Mouse (Mus musculus) midbrain, embryonic 11.5 days (tissue): ENCODE results near the gene Cbx1. TPM values are rescaled to one million over a fixed set of nuclear protein-coding genes. Genes with fewer than 3 reads are reported as not detected.
A peak's percentile ranks its signal among the peaks of the same experiment; 100 is the strongest.

Experiments
- ATAC-seq: fragments of 200-750 bp; cut with Nextera tagmentation; 2 replicates; pipeline ENCODE4 v1.8.0; 2017; ENCODE audit warnings: moderate TSS enrichment, moderate library complexity; ENCODE audit not compliant: low FRiP score
- DNase-seq: peaks from one replicate; pipeline ENCODE4 v3.0.0; 2015; ENCODE audit warnings: low spot score; ENCODE audit errors: missing footprints
- H3K27ac ChIP-seq: fragments of 300-500 bp; sonication (generic); 2 replicates; pipeline ENCODE4 v1.5.1; 2014; ENCODE audit warnings: low read depth, low read length
- H3K27me3 ChIP-seq: fragments of 300-500 bp; sonication (generic); 2 replicates; pipeline ENCODE4 v1.6.1; 2014; ENCODE audit warnings: mild to moderate bottlenecking, low read length, moderate library complexity, mixed read lengths; ENCODE audit not compliant: control insufficient read depth, insufficient read depth
- H3K36me3 ChIP-seq: fragments of 300-500 bp; sonication (generic); 2 replicates; pipeline ENCODE4 v1.6.1; 2014; ENCODE audit warnings: mild to moderate bottlenecking, low read length, moderate library complexity, mixed read lengths; ENCODE audit not compliant: control insufficient read depth, insufficient read depth
- H3K4me1 ChIP-seq: fragments of 300-500 bp; sonication (generic); 2 replicates; pipeline ENCODE4 v1.6.1; 2014; ENCODE audit warnings: low read length; ENCODE audit not compliant: control insufficient read depth, insufficient read depth
- H3K4me2 ChIP-seq: fragments of 300-500 bp; sonication (generic); 2 replicates; pipeline ENCODE4 v1.6.1; 2014; ENCODE audit warnings: mild to moderate bottlenecking, moderate library complexity
- H3K4me3 ChIP-seq: fragments of 300-500 bp; sonication (generic); 2 replicates; pipeline ENCODE4 v1.5.1; 2014; ENCODE audit warnings: low read depth, low read length
- H3K9ac ChIP-seq: fragments of 300-500 bp; sonication (generic); 2 replicates; pipeline ENCODE4 v1.6.1; 2014; ENCODE audit warnings: low read length
- H3K9me3 ChIP-seq: fragments of 300-500 bp; sonication (generic); 2 replicates; pipeline ENCODE4 v1.6.1; 2016; ENCODE audit warnings: low read length; ENCODE audit not compliant: control insufficient read depth
- WGBS: fragments of 180-500 bp; shearing (Covaris S2); extraction: QIAGEN DNeasy Blood & Tissue Kit; methylation state at CpG from one replicate; pipeline ENCODE4 v1.1.7; 2014; 5-methylcytosine and 5-hydroxymethylcytosine counted together
- polyA plus RNA-seq: library from polyadenylated mRNA; unstranded; fragments of >200 nt; fragmentation: Nextera tagmentation; extraction: Ambion mirVana; gene quantifications from 2 replicates; pipeline ENCODE4 v1.2.1, GENCODE M21; 2014

Cbx1 gene
- polyA plus RNA-seq, 1 experiment from 2014 or later: 167 TPM

- ATAC-seq (no peak), DNase-seq (peak; percentile 65)
- Histone ChIP-seq H3K36me3 (peaks cover 32% of the 10 kb centered on the region), H3K9me3 (no peaks in the 10 kb centered on the region), H3K9ac (no peak overlapping the region), H3K4me3 (no peak overlapping the region), H3K4me1 (peaks cover 3% of the 10 kb centered on the region; the same call in 1 of the 2 replicates), H3K4me2 (no peak overlapping the region), H3K27ac (no peak overlapping the region), H3K27me3 (no peaks in the 10 kb centered on the region)
- WGBS: 97% methylated on average over 1 of the region's 1 CpGs
These were observed 27.6 kb downstream of the Cbx1 start for GRCm38 (mm10) chr11:96816494-96816893.

GRCm38 (mm10) chr11:96816979-96817378, 28.1 kb downstream of the Cbx1 start:
- no peaks in the 10 kb centered on the region for H3K9me3 ChIP-seq
- no peak overlapping the region for H3K4me2 ChIP-seq
- H3K27ac ChIP-seq: no peak overlapping the region
- H3K36me3 ChIP-seq: peaks cover 35% of the 10 kb centered on the region
- H3K4me1 ChIP-seq: peaks cover 3% of the 10 kb centered on the region; the same call in 1 of the 2 replicates
- no peak overlapping the region for H3K9ac ChIP-seq
- WGBS: 55% methylated on average over 5 of the region's 5 CpGs
- no peaks in the 10 kb centered on the region for H3K27me3 ChIP-seq
- DNase-seq: no peak
- ATAC-seq: no peak
- H3K4me3 ChIP-seq: no peak overlapping the region

- no peak overlapping the region for H3K4me2 ChIP-seq
- no peak overlapping the region for H3K27ac ChIP-seq
- DNase-seq: peak; percentile 67
- no peak for ATAC-seq
- H3K4me3 ChIP-seq: no peak overlapping the region
- H3K4me1 ChIP-seq: peaks cover 9% of the 10 kb centered on the region
- whole genome bisulfite sequencing: 82% methylated on average over 8 of the region's 8 CpGs
- H3K27me3 ChIP-seq: no peaks in the 10 kb centered on the region
- H3K9ac ChIP-seq: no peak overlapping the region
- no peaks in the 10 kb centered on the region for H3K9me3 ChIP-seq
- peaks cover 36% of the 10 kb centered on the region for H3K36me3 ChIP-seq
These were observed 29.3 kb downstream of the Cbx1 start for GRCm38 (mm10) chr11:96818128-96818710.

GRCm38 (mm10) chr11:96821956-96822355, 33.0 kb downstream of the Cbx1 start:
- H3K9ac ChIP-seq: no peak overlapping the region

GRCm38 (mm10) chr11:96822675-96823470, 33.9 kb downstream of the Cbx1 start:
- ATAC-seq: no peak
- H3K4me1 ChIP-seq: peaks cover 43% of the 10 kb centered on the region
- H3K9ac ChIP-seq: no peak overlapping the region; the same call in 1 of the 2 replicates
- H3K4me2 ChIP-seq: peak overlapping the region; percentile 79
- no peaks in the 10 kb centered on the region for H3K27me3 ChIP-seq
- H3K27ac ChIP-seq: no peak overlapping the region
- H3K4me3 ChIP-seq: peak overlapping the region; percentile 38; the same call in 1 of the 2 replicates
- peaks cover 28% of the 10 kb centered on the region; the same call in 1 of the 2 replicates for H3K36me3 ChIP-seq
- WGBS: 37% methylated on average over 4 of the region's 4 CpGs
- no peak for DNase-seq
- no peaks in the 10 kb centered on the region for H3K9me3 ChIP-seq

More at GRCm38 (mm10) chr11:96821956-96822355, 33.0 kb downstream of the Cbx1 start:
- H3K27ac ChIP-seq: no peak overlapping the region
- H3K36me3 ChIP-seq: peaks cover 27% of the 10 kb centered on the region; the same call in 1 of the 2 replicates
- ATAC-seq: no peak
- DNase-seq: no peak
- no peaks in the 10 kb centered on the region for H3K9me3 ChIP-seq
- H3K4me3 ChIP-seq: no peak overlapping the region
- no peaks in the 10 kb centered on the region for H3K27me3 ChIP-seq
- no peak overlapping the region for H3K4me2 ChIP-seq
- peaks cover 37% of the 10 kb centered on the region for H3K4me1 ChIP-seq
- 91% methylated on average over 10 of the region's 10 CpGs for WGBS

GRCm38 (mm10) chr11:96823471-96823837, 34.5 kb downstream of the Cbx1 start:
- H3K27me3 ChIP-seq: no peaks in the 10 kb centered on the region
- no peaks in the 10 kb centered on the region for H3K9me3 ChIP-seq
- peaks cover 26% of the 10 kb centered on the region; the same call in 1 of the 2 replicates for H3K36me3 ChIP-seq
- DNase-seq (peak; percentile 83), ATAC-seq (no peak; the same call in 1 of the 2 replicates)
- 7% methylated on average over 13 of the region's 13 CpGs for WGBS
- H3K4me1 ChIP-seq: peaks cover 43% of the 10 kb centered on the region
- peak overlapping the region; percentile 50 for H3K9ac ChIP-seq
- H3K4me3 ChIP-seq: peak overlapping the region; percentile 38
- H3K27ac ChIP-seq: peak overlapping the region; percentile 62; the same call in 1 of the 2 replicates
- peak overlapping the region; percentile 79 for H3K4me2 ChIP-seq

GRCm38 (mm10) chr11:96823880-96824782, 35.2 kb downstream of the Cbx1 start:
- DNase-seq: peak; percentile 96
- WGBS: 3% methylated on average over 24 of the region's 26 CpGs
- peaks cover 49% of the 10 kb centered on the region for H3K4me1 ChIP-seq

GRCm38 (mm10) chr11:96824783-96825495, 36.0 kb downstream of the Cbx1 start:
- no peak for ATAC-seq
- Histone ChIP-seq H3K9ac (peak overlapping the region; percentile 57; the same call in 1 of the 2 replicates), H3K4me1 (peaks cover 49% of the 10 kb centered on the region), H3K4me2 (peak overlapping the region; percentile 79; the same call in 1 of the 2 replicates), H3K36me3 (peaks cover 25% of the 10 kb centered on the region; the same call in 1 of the 2 replicates), H3K27me3 (no peaks in the 10 kb centered on the region), H3K9me3 (no peaks in the 10 kb centered on the region), H3K27ac (peak overlapping the region; percentile 83), H3K4me3 (no peak overlapping the region)
- 39% methylated on average over 7 of the region's 7 CpGs for WGBS
- peak; percentile 75 for DNase-seq

More at GRCm38 (mm10) chr11:96823880-96824782, 35.2 kb downstream of the Cbx1 start:
- Histone ChIP-seq H3K4me3 (peak overlapping the region; percentile 38), H3K4me2 (peak overlapping the region; percentile 79), H3K36me3 (peaks cover 26% of the 10 kb centered on the region; the same call in 1 of the 2 replicates), H3K27ac (peak overlapping the region; percentile 83), H3K9me3 (no peaks in the 10 kb centered on the region), H3K9ac (peak overlapping the region; percentile 57), H3K27me3 (no peaks in the 10 kb centered on the region)
- peak; percentile 96 for ATAC-seq
